Mouse (Mus musculus): ENCODE results near the gene Pde11a.

DNA sequence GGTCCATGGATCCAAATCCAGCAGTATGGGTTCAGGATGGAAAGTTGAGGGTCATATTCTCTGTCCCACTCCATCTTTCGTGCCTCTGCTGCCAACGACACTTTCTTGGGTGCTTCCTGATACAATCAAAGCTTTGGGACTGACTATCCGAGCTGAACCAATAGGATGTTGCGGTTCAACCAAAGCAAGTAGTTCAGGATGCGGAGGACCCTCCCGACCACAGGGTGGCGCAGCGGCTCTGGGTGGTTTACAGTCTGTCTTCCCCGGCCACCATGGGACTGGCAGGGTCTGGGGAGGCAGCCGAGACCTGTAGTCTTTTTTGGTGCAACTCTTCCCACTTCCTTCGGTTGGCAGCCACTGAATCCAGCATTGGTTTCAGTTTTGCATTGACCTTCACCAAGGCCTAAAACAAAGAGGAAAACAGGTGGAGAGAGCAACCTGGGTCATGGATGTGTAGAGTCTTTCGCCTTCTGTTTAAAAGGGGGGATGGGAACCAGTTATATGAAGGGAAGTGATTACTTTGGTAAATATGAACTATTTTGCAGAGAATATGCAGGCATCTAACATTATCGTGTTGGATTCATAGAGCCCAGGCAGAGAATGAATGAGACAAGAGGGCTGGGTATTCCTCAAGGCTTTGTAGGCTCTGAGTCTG is 347.6 kb downstream of the Pde11a start:
- TF ChIP-seq CTCF (IDR thresholded peaks at IDR 0.05; ENCODE audit: low read depth, low read length) (no peak), GATA1 (IDR thresholded peaks at IDR 0.05; ENCODE audit: borderline replicate concordance, low read length) (no peak)
